Mouse (Mus musculus) olfactory bulb, adult 2 months (tissue): ENCODE results near the gene Cplane1. TPM values are rescaled to one million over a fixed set of nuclear protein-coding genes. Genes with fewer than 3 reads are reported as not detected.
A peak's percentile ranks its signal among the peaks of the same experiment; 100 is the strongest.
"Not testable (repeated sequence)": the region's sequence is repeated elsewhere in the genome, so short reads cannot be mapped to it uniquely, and the experiment has no call there.

ENCODE experiments used
- H3K27ac ChIP-seq: fragments of 200-500 bp; 2 replicates; pipeline ENCODE4 v1.5.1; 2012; ENCODE audit warnings: low read depth, low read length; ENCODE audit not compliant: insufficient read depth
- H3K4me1 ChIP-seq: fragments of 200-500 bp; 2 replicates; pipeline ENCODE4 v1.6.1; 2012; ENCODE audit warnings: low read length; ENCODE audit not compliant: control insufficient read depth, insufficient read depth
- H3K4me3 ChIP-seq: fragments of 200-500 bp; 2 replicates; pipeline ENCODE4 v1.5.1; 2012; ENCODE audit warnings: mild to moderate bottlenecking, low read depth, low read length, moderate library complexity; ENCODE audit not compliant: insufficient read depth
- CTCF ChIP-seq: fragments of 200-500 bp; IDR thresholded peaks from 2 replicates; pipeline ENCODE4 v1.5.1; 2012; ENCODE audit warnings: low read depth, mild to moderate bottlenecking, low read length, moderate library complexity; ENCODE audit not compliant: insufficient read depth
- POLR2A ChIP-seq: fragments of 200-500 bp; IDR thresholded peaks from 2 replicates; pipeline ENCODE4 v1.6.1; 2012; ENCODE audit warnings: mild to moderate bottlenecking, low read depth, low read length, moderate library complexity; ENCODE audit not compliant: insufficient read depth
- WGBS: fragments of 180-500 bp; shearing (Covaris S2); methylation state at CpG from one replicate; pipeline ENCODE4 v1.1.7; 2018; 5-methylcytosine and 5-hydroxymethylcytosine counted together
- polyA plus RNA-seq: library from polyadenylated mRNA; stranded (reverse); fragments of >200 nt; gene quantifications from 2 replicates; pipeline ENCODE4 v1.2.4, GENCODE M21; 2012; ENCODE audit warnings: low replicate concordance; ENCODE audit not compliant: missing spikeins, insufficient read depth, insufficient read length

Gene Cplane1
- polyA plus RNA-seq, 1 experiment, result not detected

- H3K4me3 ChIP-seq, result no peak overlapping the region
- no peaks in the 10 kb centered on the region for H3K4me1 ChIP-seq
- TF ChIP-seq CTCF (no peak), POLR2A (no peak)
- H3K27ac ChIP-seq, result no peak overlapping the region
Measured at GRCm38 (mm10) chr15:8200317-8200716, 31.4 kb downstream of the Cplane1 start.

- Histone ChIP-seq H3K4me3 (no peak overlapping the region), H3K27ac (no peak overlapping the region), H3K4me1 (no peaks in the 10 kb centered on the region)
- TF ChIP-seq POLR2A (no peak), CTCF (no peak)
- 91% methylated on average over 6 of the region's 6 CpGs for WGBS
Measured at GRCm38 (mm10) chr15:8208362-8208761, 39.5 kb downstream of the Cplane1 start.

- Histone ChIP-seq H3K27ac (no peak overlapping the region), H3K4me3 (no peak overlapping the region), H3K4me1 (no peaks in the 10 kb centered on the region)
- 94% methylated on average over 13 of the region's 13 CpGs for WGBS
- no peak for TF ChIP-seq CTCF
- no peak for TF ChIP-seq POLR2A
Measured at GRCm38 (mm10) chr15:8214811-8215210, 45.9 kb downstream of the Cplane1 start.

- WGBS, result 84% methylated on average over 1 of the region's 1 CpGs
- not testable (repeated sequence) for H3K27ac ChIP-seq, H3K4me1 ChIP-seq, H3K4me3 ChIP-seq
Measured at GRCm38 (mm10) chr15:8234167-8234566, 65.3 kb downstream of the Cplane1 start.

GRCm38 (mm10) chr15:8265946-8266345, 97.0 kb downstream of the Cplane1 start:
- H3K4me1 ChIP-seq, result no peaks in the 10 kb centered on the region
- no peak overlapping the region for H3K27ac ChIP-seq
- TF ChIP-seq CTCF (no peak), POLR2A (no peak)
- no peak overlapping the region for H3K4me3 ChIP-seq
- 94% methylated on average over 3 of the region's 3 CpGs for WGBS

- Histone ChIP-seq H3K4me1 (no peaks in the 10 kb centered on the region), H3K4me3 (no peak overlapping the region), H3K27ac (no peak overlapping the region)
- TF ChIP-seq POLR2A, result no peak
- TF ChIP-seq CTCF, result no peak
- WGBS, result 89% methylated on average over 3 of the region's 3 CpGs
Measured at GRCm38 (mm10) chr15:8267211-8267610, 98.3 kb downstream of the Cplane1 start.

- Histone ChIP-seq H3K4me1 (no peaks in the 10 kb centered on the region), H3K27ac (no peak overlapping the region), H3K4me3 (no peak overlapping the region)
- TF ChIP-seq CTCF (no peak), POLR2A (no peak)
- WGBS, result 92% methylated on average over 8 of the region's 8 CpGs
Measured at GRCm38 (mm10) chr15:8268231-8268630, 99.3 kb downstream of the Cplane1 start.

GRCm38 (mm10) chr15:8271952-8272351, 103.0 kb downstream of the Cplane1 start:
- Histone ChIP-seq H3K4me3 (no peak overlapping the region), H3K4me1 (no peaks in the 10 kb centered on the region), H3K27ac (no peak overlapping the region)
- 87% methylated on average over 8 of the region's 8 CpGs for WGBS
- TF ChIP-seq CTCF (no peak), POLR2A (no peak)

- not testable (repeated sequence) for H3K27ac ChIP-seq, H3K4me1 ChIP-seq, H3K4me3 ChIP-seq
- 93% methylated on average over 4 of the region's 4 CpGs for WGBS
Measured at GRCm38 (mm10) chr15:8277916-8278315, 109.0 kb downstream of the Cplane1 start.

- Histone ChIP-seq H3K4me1 (peaks cover 8% of the 10 kb centered on the region), H3K4me3 (peak overlapping the region; percentile 49), H3K27ac (no peak overlapping the region)
- TF ChIP-seq CTCF, result no peak
- TF ChIP-seq POLR2A, result no peak
- 26% methylated on average over 17 of the region's 17 CpGs for WGBS
Measured at GRCm38 (mm10) chr15:8279320-8279779, 110.4 kb downstream of the Cplane1 start.
